Mouse (Mus musculus): ENCODE measurements at regions not wholly inside any gene's neighbourhood (a gene's known extent, or its start where the extent isn't known, plus 50 kb on each side); places are given as distances from the start of the nearest gene placed in this dataset.

- TF ChIP-seq CTCF (IDR thresholded peaks at IDR 0.05) (no peak), EP300 (IDR thresholded peaks at IDR 0.05) (no peak)
Observed at GRCm38 (mm10) chr7:83007540-83007939, 140.4 kb downstream of the Mex3b start.
